Mouse (Mus musculus) liver, embryonic 12.5 days (tissue): ENCODE data around the gene Borcs7. TPM values are rescaled to one million over a fixed set of nuclear protein-coding genes. Genes with fewer than 3 reads are reported as not detected.

Source experiments
- ATAC-seq: fragments of 200-750 bp; cut with Nextera tagmentation; 2 replicates; pipeline ENCODE4 v1.8.0; 2017; ENCODE audit warnings: moderate number of reproducible peaks, mild to moderate bottlenecking, moderate library complexity
- H3K27ac ChIP-seq: fragments of 300-500 bp; sonication (generic); 2 replicates; pipeline ENCODE4 v1.5.1; 2016; ENCODE audit warnings: mild to moderate bottlenecking
- H3K27me3 ChIP-seq: fragments of 300-500 bp; sonication (generic); replicated peaks from 2 replicates; pipeline ENCODE4 v1.6.1; 2016; ENCODE audit warnings: mild to moderate bottlenecking, moderate library complexity
- H3K36me3 ChIP-seq: fragments of 300-500 bp; sonication (generic); 2 replicates; pipeline ENCODE4 v1.6.1; 2016; ENCODE audit warnings: mild to moderate bottlenecking, moderate library complexity
- H3K4me1 ChIP-seq: fragments of 300-500 bp; sonication (generic); 2 replicates; pipeline ENCODE4 v1.6.1; 2016
- H3K4me2 ChIP-seq: fragments of 300-500 bp; sonication (generic); 2 replicates; pipeline ENCODE4 v1.6.1; 2016; ENCODE audit warnings: mild to moderate bottlenecking, moderate library complexity
- H3K4me3 ChIP-seq: fragments of 300-500 bp; sonication (generic); 2 replicates; pipeline ENCODE4 v1.5.1; 2016; ENCODE audit warnings: mild to moderate bottlenecking, moderate library complexity
- H3K9ac ChIP-seq: fragments of 300-500 bp; sonication (generic); 2 replicates; pipeline ENCODE4 v1.6.1; 2016; ENCODE audit warnings: mild to moderate bottlenecking, moderate library complexity
- H3K9me3 ChIP-seq: fragments of 300-500 bp; sonication (generic); replicated peaks from 2 replicates; pipeline ENCODE4 v1.6.1; 2016; ENCODE audit warnings: mild to moderate bottlenecking, moderate library complexity
- WGBS: fragments of 180-500 bp; shearing (Covaris S2); methylation state at CpG from one replicate; pipeline ENCODE4 v1.1.7; 2016; ENCODE audit not compliant: insufficient replicate concordance; 5-methylcytosine and 5-hydroxymethylcytosine counted together
- polyA plus RNA-seq: library from polyadenylated mRNA; unstranded; fragments of >200 nt; fragmentation: Nextera tagmentation; extraction: Ambion mirVana; gene quantifications from 2 replicates; pipeline ENCODE4 v1.2.1, GENCODE M21; 2016

Gene Borcs7
- polyA plus RNA-seq, 1 experiment from 2014 or later, result 7.4 TPM

- no peaks in the 10 kb centered on the region for H3K4me1 ChIP-seq
- no peak overlapping the region for H3K4me3 ChIP-seq
- WGBS, result 75% methylated on average over 5 of the region's 5 CpGs
- H3K4me2 ChIP-seq, result no peak overlapping the region
- peaks cover 77% of the 10 kb centered on the region for H3K36me3 ChIP-seq
- no peak overlapping the region for H3K27ac ChIP-seq
- no peaks in the 10 kb centered on the region for H3K27me3 ChIP-seq
- no peaks in the 10 kb centered on the region for H3K9me3 ChIP-seq
- no peak for ATAC-seq
- no peak overlapping the region for H3K9ac ChIP-seq
Measured at GRCm38 (mm10) chr19:46653188-46653587, 36.5 kb upstream of the Borcs7 start.

DNA sequence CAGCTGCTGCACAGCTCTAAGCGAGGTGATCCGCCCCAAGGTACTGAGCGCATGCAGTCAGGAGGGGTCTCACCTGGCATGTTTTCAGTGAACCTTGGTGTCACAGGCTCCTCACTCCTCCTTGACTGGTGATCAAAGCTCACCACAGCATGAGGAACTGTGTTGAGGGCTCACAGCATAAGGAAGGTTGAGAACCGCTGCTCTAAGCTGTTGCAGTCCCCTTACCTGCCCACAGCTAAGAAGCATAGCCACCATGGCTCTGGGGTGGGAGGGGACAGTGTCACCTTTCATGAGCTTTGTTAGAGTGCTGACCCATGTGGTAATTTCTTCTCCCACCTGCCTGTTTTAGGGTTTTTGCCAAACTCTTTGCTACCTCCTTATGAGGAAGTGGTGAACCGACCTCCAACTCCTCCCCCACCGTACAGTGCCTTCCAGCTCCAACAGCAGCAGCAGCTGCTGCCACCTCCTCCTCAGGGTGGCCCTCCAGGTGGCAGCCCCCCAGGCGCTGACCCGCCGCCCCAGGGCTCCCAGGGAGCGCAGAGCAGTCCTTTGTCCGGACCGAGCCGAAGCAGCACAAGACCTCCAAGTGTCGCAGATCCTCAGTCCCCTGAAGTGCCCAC is 36.0 kb upstream of the Borcs7 start:
- 71% methylated on average over 14 of the region's 14 CpGs for WGBS

GRCm38 (mm10) chr19:46655626-46656025 is 34.1 kb upstream of the Borcs7 start:
- 87% methylated on average over 10 of the region's 10 CpGs for WGBS
- Histone ChIP-seq H3K36me3 (peaks cover 62% of the 10 kb centered on the region), H3K4me3 (no peak overlapping the region), H3K27ac (no peak overlapping the region), H3K4me2 (no peak overlapping the region), H3K9me3 (no peaks in the 10 kb centered on the region), H3K27me3 (no peaks in the 10 kb centered on the region), H3K9ac (no peak overlapping the region), H3K4me1 (no peaks in the 10 kb centered on the region; the same call in 1 of the 2 replicates)
- no peak for ATAC-seq

More for the DNA sequence above, 36.0 kb upstream of the Borcs7 start:
- Histone ChIP-seq H3K4me1 (no peaks in the 10 kb centered on the region), H3K4me2 (no peak overlapping the region), H3K27me3 (no peaks in the 10 kb centered on the region), H3K27ac (no peak overlapping the region), H3K9me3 (no peaks in the 10 kb centered on the region), H3K4me3 (no peak overlapping the region), H3K36me3 (peaks cover 72% of the 10 kb centered on the region), H3K9ac (no peak overlapping the region)
- ATAC-seq, result no peak

DNA sequence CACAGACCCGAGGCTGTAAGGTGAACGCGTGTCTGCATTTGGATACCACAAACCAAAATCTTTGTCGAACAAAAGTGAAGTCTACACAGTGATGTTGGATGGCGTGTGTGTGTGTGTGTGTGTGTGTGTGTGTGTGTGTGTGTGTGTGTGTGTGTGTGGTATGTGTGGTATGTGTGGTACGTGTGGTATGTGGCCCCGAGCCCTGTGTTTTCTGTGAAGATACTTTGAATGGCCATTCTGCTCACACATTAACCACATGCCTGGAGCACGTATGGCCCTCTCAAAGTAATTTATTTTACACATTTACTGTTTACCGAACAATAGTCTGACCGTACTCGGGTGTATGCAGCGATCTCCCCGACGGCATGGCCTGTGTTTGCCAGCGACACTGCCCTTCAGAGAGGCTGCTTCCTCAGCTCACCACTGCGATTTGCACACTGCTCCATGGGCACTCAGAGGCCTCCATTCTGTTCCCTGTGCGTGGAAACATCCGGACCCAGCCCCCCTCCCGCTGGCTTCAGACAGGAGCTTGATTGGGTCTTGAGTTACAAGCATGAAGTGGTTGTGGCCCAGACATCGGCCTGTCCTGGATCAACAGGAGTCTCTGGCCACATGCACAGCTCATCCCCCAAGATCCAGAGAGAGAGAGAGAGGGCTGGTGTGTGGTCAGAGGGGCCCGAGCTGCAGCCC is 33.4 kb upstream of the Borcs7 start:
- H3K9me3 ChIP-seq, result no peaks in the 10 kb centered on the region
- 87% methylated on average over 21 of the region's 21 CpGs for WGBS
- no peak for ATAC-seq
- no peaks in the 10 kb centered on the region for H3K27me3 ChIP-seq
- no peak overlapping the region for H3K27ac ChIP-seq
- H3K4me2 ChIP-seq, result no peak overlapping the region
- H3K4me3 ChIP-seq, result no peak overlapping the region
- H3K4me1 ChIP-seq, result no peaks in the 10 kb centered on the region; the same call in 1 of the 2 replicates
- no peak overlapping the region for H3K9ac ChIP-seq
- peaks cover 62% of the 10 kb centered on the region for H3K36me3 ChIP-seq

GRCm38 (mm10) chr19:46657339-46658020 is 32.2 kb upstream of the Borcs7 start:
- no peak for ATAC-seq
- 68% methylated on average over 3 of the region's 3 CpGs for WGBS
- H3K27ac ChIP-seq, result no peak overlapping the region
- H3K9ac ChIP-seq, result no peak overlapping the region
- H3K4me1 ChIP-seq, result peaks cover 2% of the 10 kb centered on the region; the same call in 1 of the 2 replicates
- H3K9me3 ChIP-seq, result no peaks in the 10 kb centered on the region
- peaks cover 53% of the 10 kb centered on the region for H3K36me3 ChIP-seq
- no peak overlapping the region for H3K4me2 ChIP-seq
- H3K27me3 ChIP-seq, result no peaks in the 10 kb centered on the region
- no peak overlapping the region for H3K4me3 ChIP-seq

DNA sequence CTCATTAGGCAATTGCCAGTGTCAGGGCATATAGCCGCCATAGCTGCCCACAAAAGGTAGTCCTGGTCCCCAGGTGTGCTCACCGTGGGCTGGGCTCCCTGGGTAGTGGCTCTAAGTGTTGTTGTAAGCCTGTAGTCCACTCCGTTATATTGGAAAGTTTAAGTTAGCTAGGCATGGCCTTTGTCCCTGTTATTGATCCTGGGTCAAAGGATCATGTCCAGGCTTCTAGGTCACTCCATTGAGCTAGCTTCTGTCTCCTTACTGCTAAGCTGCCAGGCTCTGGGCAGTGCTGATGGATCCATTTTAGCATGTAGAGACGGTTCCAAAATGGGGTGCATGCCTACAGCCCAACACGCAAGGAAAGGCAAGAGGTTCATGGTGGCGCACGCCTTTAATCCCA is 31.4 kb upstream of the Borcs7 start:
- H3K27ac ChIP-seq, result no peak overlapping the region
- no peaks in the 10 kb centered on the region for H3K27me3 ChIP-seq
- no peak overlapping the region for H3K4me3 ChIP-seq
- H3K4me2 ChIP-seq, result no peak overlapping the region
- H3K9ac ChIP-seq, result no peak overlapping the region
- peaks cover 5% of the 10 kb centered on the region; the same call in 1 of the 2 replicates for H3K4me1 ChIP-seq
- no peak; the same call in 1 of the 2 replicates for ATAC-seq
- peaks cover 44% of the 10 kb centered on the region for H3K36me3 ChIP-seq
- WGBS, result 86% methylated on average over 7 of the region's 7 CpGs
- no peaks in the 10 kb centered on the region for H3K9me3 ChIP-seq

DNA sequence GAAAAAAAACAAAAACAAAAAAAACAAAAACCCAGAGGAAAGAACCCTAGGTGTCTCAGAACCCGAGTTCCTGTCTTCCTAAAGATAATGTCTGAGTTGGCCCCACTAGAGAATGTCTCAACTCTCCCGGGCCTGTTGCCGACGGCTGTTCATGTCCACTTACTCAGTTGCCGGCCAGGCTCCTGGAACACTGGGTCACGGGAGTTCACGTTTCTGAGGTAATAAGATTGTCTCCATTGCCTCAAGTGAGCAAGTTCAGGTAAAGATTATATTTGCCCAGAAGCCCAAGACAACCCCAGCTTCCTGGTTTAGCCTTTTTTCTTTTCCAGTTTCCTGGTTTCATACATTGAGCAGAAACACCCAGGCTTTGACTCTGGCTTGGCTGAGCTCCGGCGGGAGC is 30.9 kb upstream of the Borcs7 start:
- Histone ChIP-seq H3K4me1 (peaks cover 5% of the 10 kb centered on the region; the same call in 1 of the 2 replicates), H3K36me3 (peaks cover 39% of the 10 kb centered on the region), H3K27ac (no peak overlapping the region), H3K4me2 (no peak overlapping the region), H3K27me3 (no peaks in the 10 kb centered on the region), H3K4me3 (no peak overlapping the region), H3K9ac (no peak overlapping the region), H3K9me3 (no peaks in the 10 kb centered on the region)
- WGBS, result 72% methylated on average over 9 of the region's 9 CpGs
- ATAC-seq, result no peak

DNA sequence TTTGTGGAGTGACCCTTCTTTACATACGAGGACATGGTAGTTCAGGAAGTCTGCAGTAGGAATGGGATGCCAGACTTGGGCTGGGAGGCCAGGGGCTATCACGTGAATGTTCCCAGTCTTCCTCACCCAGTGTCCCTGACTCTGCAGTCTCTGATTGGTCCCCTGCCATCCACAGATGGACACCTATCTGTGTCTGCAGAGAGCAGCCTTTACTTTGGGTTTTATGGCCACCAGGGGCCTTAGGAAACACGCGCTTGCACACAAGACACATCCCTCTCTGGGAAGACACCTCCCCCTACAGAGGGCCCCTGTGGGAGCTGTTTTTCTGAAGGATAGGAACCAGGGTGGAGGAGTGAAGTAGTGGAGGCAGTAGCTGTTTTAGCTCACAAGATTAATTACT is 28.2 kb upstream of the Borcs7 start:
- Histone ChIP-seq H3K4me1 (peaks cover 5% of the 10 kb centered on the region; the same call in 1 of the 2 replicates), H3K4me2 (no peak overlapping the region), H3K9ac (no peak overlapping the region), H3K36me3 (peaks cover 13% of the 10 kb centered on the region), H3K27ac (no peak overlapping the region), H3K27me3 (no peaks in the 10 kb centered on the region), H3K4me3 (no peak overlapping the region), H3K9me3 (no peaks in the 10 kb centered on the region)
- no peak for ATAC-seq
- WGBS, result 54% methylated on average over 4 of the region's 4 CpGs

DNA sequence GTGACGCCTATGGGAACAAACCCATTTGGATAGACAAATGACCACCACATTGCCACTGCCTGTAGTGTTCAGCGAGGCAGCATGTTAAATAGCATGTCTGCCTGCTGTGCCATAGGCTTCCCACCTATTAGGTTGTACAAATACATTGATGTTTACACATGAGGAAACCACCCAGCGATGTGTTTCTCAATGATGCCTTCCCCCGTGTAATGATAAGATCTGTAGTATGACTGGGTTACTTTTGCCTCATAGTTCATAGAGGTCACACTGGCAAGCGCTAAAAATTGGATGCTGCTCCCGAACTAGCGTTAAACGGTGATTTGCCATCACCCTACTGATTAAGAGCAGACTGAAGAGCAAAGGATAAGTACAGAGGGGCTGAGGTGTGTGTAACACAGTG is 27.5 kb upstream of the Borcs7 start:
- H3K4me3 ChIP-seq, result no peak overlapping the region
- peaks cover 5% of the 10 kb centered on the region; the same call in 1 of the 2 replicates for H3K4me1 ChIP-seq
- no peak overlapping the region for H3K9ac ChIP-seq
- H3K9me3 ChIP-seq, result no peaks in the 10 kb centered on the region
- ATAC-seq, result no peak
- H3K36me3 ChIP-seq, result peaks cover 5% of the 10 kb centered on the region
- 0 out of 2 replicates have a peak, but pooled peaks cover under 1% of the 10 kb centered on the region for H3K27me3 ChIP-seq
- WGBS, result 62% methylated on average over 8 of the region's 8 CpGs
- H3K4me2 ChIP-seq, result no peak overlapping the region
- H3K27ac ChIP-seq, result no peak overlapping the region

- Histone ChIP-seq H3K27me3 (0 out of 2 replicates have a peak, but pooled peaks cover 6% of the 10 kb centered on the region), H3K9ac (no peak overlapping the region), H3K4me2 (no peak overlapping the region), H3K4me1 (peaks cover 5% of the 10 kb centered on the region; the same call in 1 of the 2 replicates), H3K27ac (no peak overlapping the region), H3K36me3 (peaks cover 1% of the 10 kb centered on the region; the same call in 1 of the 2 replicates), H3K9me3 (no peaks in the 10 kb centered on the region), H3K4me3 (no peak overlapping the region)
- 75% methylated on average over 6 of the region's 6 CpGs for WGBS
- ATAC-seq, result no peak
Measured at GRCm38 (mm10) chr19:46662784-46663183, 26.9 kb upstream of the Borcs7 start.

DNA sequence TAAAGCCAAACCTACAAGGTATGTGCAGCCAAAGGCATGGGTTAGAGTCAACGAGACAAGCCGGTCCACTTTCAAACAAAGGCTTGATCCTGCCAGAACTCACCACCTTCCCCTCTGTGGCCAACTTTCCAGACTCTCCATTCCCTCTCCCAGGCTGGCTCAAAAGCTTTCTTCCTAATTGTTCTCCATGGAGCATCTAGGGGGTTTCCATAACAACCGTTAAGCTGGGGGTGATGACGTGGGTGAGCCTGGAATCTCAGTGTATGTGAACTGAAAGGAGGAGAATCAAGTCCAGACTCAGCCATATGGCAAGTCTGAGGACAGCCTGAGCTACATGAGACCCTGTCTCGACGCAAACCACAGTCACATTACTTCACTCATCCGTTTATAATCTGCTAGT is 24.2 kb upstream of the Borcs7 start:
- no peak overlapping the region for H3K4me3 ChIP-seq
- H3K4me2 ChIP-seq, result no peak overlapping the region
- WGBS, result 59% methylated on average over 7 of the region's 7 CpGs
- no peaks in the 10 kb centered on the region for H3K36me3 ChIP-seq
- peaks cover 26% of the 10 kb centered on the region for H3K4me1 ChIP-seq
- 0 out of 2 replicates have a peak, but pooled peaks cover 14% of the 10 kb centered on the region for H3K27me3 ChIP-seq
- ATAC-seq, result no peak
- no peak overlapping the region for H3K9ac ChIP-seq
- no peaks in the 10 kb centered on the region for H3K9me3 ChIP-seq
- no peak overlapping the region for H3K27ac ChIP-seq

DNA sequence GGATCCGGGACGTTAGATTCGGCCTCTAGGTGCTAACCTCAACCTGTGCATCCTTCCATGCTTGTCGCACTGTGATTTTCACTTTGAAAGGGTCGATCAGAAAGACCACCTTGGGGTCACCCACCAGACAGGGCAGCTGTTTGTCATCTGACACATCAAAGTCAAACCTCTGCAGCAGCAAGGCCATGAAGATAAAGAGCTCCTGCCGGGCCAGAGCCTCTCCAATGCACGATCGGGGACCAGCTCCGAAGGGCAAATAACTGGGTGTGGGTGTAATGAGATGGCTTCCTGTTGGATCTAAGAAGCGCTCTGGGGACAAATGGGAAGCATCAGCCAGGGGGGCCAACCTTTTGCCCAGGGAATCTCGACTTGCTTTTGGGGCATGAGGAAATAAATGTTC is 22.4 kb upstream of the Borcs7 start:
- Histone ChIP-seq H3K27ac (no peak overlapping the region), H3K9ac (no peak overlapping the region), H3K36me3 (no peaks in the 10 kb centered on the region), H3K27me3 (peaks cover 33% of the 10 kb centered on the region), H3K4me1 (peaks cover 27% of the 10 kb centered on the region), H3K9me3 (no peaks in the 10 kb centered on the region), H3K4me2 (no peak overlapping the region), H3K4me3 (no peak overlapping the region)
- WGBS, result 50% methylated on average over 11 of the region's 11 CpGs
- no peak for ATAC-seq
